Mouse (Mus musculus): ENCODE data around the gene Acot2. TPM values are rescaled to one million over a fixed set of nuclear protein-coding genes. Genes with fewer than 3 reads are reported as not detected.
"Not testable (repeated sequence)": the region's sequence is repeated elsewhere in the genome, so short reads cannot be mapped to it uniquely, and the experiment has no call there.

Gene Acot2
- polyA plus RNA-seq, 2 experiments = 6.8 to 15.6 TPM

DNA sequence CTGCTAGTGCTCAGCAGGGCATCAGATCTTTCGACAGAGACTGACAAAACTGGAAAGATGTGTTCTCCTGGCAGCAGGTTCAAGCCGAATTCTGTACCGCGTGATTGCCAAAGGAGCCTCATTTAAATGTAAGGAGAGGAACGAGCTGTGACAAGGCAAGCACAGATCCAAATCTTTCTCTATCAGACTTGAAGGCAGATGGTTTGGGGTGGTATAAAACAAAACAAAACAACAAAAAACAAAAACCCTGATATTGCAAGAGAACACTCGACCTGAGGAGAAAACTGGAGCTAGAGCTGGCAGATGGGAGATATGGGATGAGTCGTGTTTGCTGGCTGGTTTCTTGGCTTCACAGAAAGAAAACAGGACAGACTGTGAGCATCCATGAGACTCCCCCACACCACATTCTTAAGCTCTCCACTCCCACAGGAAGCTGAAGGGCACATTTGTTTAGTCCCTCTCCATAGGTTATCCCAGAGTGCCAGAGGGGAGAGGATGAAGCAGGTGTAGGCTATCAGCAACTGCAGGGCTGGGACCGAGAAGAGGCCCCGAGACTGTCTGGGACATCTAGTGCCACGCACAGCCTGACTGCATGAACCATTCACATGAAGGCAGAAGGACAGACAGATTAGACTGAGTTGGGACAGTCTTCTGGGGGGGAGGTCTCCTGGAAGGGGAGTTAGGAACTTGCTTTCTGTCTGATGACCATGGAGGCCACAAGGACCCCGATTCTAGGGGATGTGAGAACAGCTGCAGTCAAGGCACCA, 10.9 kb downstream of the Acot2 start:
- TF ChIP-seq POLR2A (IDR thresholded peaks at IDR 0.05; ENCODE audit: borderline replicate concordance, extremely low read depth, insufficient read depth, insufficient read length) = no peak
- no peak overlapping the region for H3K27ac ChIP-seq (replicated peaks; ENCODE audit: low read depth, low read length)
- H3K4me2 ChIP-seq (replicated peaks; ENCODE audit: low read depth, low read length, severe bottlenecking) = no peak overlapping the region
- DNase-seq (ENCODE audit: low spot score) (peak; percentile 44), ATAC-seq (ENCODE audit: low FRiP score, low read depth) (no peak)
- H3K4me3 ChIP-seq (replicated peaks; ENCODE audit: low read length) = no peak overlapping the region
- WGBS = 61% methylated on average over 11 of the region's 11 CpGs
- peaks cover 9% of the 10 kb centered on the region for H3K9me3 ChIP-seq (ENCODE audit: control insufficient read depth, low read length)
- H3K9ac ChIP-seq (ENCODE audit: low read depth, low read length, severe bottlenecking) = no peak overlapping the region
- peaks cover 2% of the 10 kb centered on the region; the same call in 1 of the 2 replicates for H3K36me3 ChIP-seq (ENCODE audit: control insufficient read depth, insufficient read depth, low read length)
- H3K27me3 ChIP-seq (ENCODE audit: control insufficient read depth, insufficient read depth, low read length) = no peaks in the 10 kb centered on the region
- H3K4me1 ChIP-seq (ENCODE audit: control insufficient read depth, insufficient read depth, low read length) = no peaks in the 10 kb centered on the region

DNA sequence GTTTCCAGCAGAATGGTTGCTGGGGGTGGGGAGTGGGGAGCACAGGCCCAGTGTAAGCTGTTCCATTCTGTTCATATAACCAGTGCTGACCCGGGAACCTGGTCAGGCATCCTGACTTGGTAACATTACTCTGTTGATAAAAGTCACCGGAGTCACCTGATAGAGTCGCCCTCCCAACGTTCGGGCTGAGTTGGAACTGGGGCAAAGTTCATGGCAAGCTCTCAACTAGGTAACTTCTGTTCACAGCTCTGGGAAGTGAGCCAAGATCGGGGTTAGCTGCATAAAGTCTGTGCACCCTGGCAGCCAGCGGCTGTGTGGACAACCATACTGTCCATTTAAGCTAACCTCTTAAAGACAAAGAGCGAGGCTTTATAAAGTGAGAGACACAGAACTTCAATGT, 11.6 kb downstream of the Acot2 start:
- WGBS = 58% methylated on average over 8 of the region's 8 CpGs
- not testable (repeated sequence) for H3K27ac ChIP-seq (replicated peaks; ENCODE audit: low read depth, low read length); H3K4me1 ChIP-seq (ENCODE audit: control insufficient read depth, insufficient read depth, low read length); H3K4me3 ChIP-seq (replicated peaks; ENCODE audit: low read length); H3K27me3 ChIP-seq (ENCODE audit: control insufficient read depth, insufficient read depth, low read length); H3K36me3 ChIP-seq (ENCODE audit: control insufficient read depth, insufficient read depth, low read length); H3K9ac ChIP-seq (ENCODE audit: low read depth, low read length, severe bottlenecking); ATAC-seq (ENCODE audit: low FRiP score, low read depth); DNase-seq (ENCODE audit: low spot score); H3K9me3 ChIP-seq (ENCODE audit: control insufficient read depth, low read length); H3K4me2 ChIP-seq (replicated peaks; ENCODE audit: low read depth, low read length, severe bottlenecking)

DNA sequence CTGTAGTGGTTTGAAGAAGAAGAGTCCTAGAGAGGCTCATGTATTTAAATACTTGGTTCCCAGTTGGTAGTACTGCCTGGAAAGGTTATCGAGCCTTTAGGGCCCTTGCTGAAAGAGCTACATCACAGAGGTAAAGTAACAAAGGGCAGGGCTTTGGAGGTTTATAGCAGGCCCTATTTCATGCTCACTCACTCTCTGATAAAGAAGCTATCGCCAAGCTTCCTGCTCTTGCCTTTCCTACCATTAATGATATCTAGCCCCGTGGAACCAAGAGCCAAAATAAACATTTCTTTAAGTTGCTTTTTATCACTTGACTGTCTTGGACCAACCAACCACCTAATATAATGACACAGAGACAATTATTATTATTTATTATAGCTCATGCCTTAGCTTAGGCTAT, 12.8 kb downstream of the Acot2 start:
- no peak overlapping the region for H3K27ac ChIP-seq (replicated peaks; ENCODE audit: low read depth, low read length)
- H3K9me3 ChIP-seq (ENCODE audit: control insufficient read depth, low read length) = peaks cover 9% of the 10 kb centered on the region

DNA sequence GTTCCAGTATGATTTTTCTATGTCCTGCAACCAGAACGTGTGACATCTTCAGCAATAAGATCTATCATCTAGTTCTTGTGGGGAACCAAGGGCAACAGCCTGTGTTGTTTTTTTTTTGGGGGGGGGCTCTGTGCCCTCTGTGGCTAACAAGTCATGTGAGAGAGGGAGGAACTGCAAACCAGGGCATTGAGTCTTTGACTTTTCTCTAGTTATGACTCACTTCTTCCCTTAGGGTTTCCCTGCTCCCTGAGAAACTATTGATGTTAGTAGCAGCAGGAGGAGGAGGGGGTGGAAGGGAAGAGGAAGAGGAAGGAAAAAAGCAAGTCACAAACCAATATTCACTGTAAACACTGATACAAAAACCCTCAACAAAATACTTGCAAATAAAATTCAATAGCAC, 16.2 kb downstream of the Acot2 start:
- 89% methylated on average over 1 of the region's 1 CpGs for WGBS
- H3K27ac ChIP-seq (replicated peaks; ENCODE audit: low read depth, low read length) = no peak overlapping the region
- H3K4me3 ChIP-seq (replicated peaks; ENCODE audit: low read length) = no peak overlapping the region
- H3K36me3 ChIP-seq (ENCODE audit: control insufficient read depth, insufficient read depth, low read length) = no peaks in the 10 kb centered on the region
- no peak for TF ChIP-seq POLR2A (IDR thresholded peaks at IDR 0.05; ENCODE audit: borderline replicate concordance, extremely low read depth, insufficient read depth, insufficient read length)
- H3K9ac ChIP-seq (ENCODE audit: low read depth, low read length, severe bottlenecking) = no peak overlapping the region
- no peaks in the 10 kb centered on the region for H3K27me3 ChIP-seq (ENCODE audit: control insufficient read depth, insufficient read depth, low read length)
- DNase-seq (ENCODE audit: low spot score) (no peak), ATAC-seq (ENCODE audit: low FRiP score, low read depth) (no peak)
- H3K4me1 ChIP-seq (ENCODE audit: control insufficient read depth, insufficient read depth, low read length) = 0 out of 2 replicates have a peak, but pooled peaks cover 4% of the 10 kb centered on the region
- H3K4me2 ChIP-seq (replicated peaks; ENCODE audit: low read depth, low read length, severe bottlenecking) = no peak overlapping the region
- peaks cover 9% of the 10 kb centered on the region for H3K9me3 ChIP-seq (ENCODE audit: control insufficient read depth, low read length)

More for the DNA sequence above, 12.8 kb downstream of the Acot2 start:
- Histone ChIP-seq H3K4me1 (ENCODE audit: control insufficient read depth, insufficient read depth, low read length) (no peaks in the 10 kb centered on the region), H3K4me3 (replicated peaks; ENCODE audit: low read length) (no peak overlapping the region), H3K27me3 (ENCODE audit: control insufficient read depth, insufficient read depth, low read length) (no peaks in the 10 kb centered on the region), H3K36me3 (ENCODE audit: control insufficient read depth, insufficient read depth, low read length) (no peaks in the 10 kb centered on the region), H3K4me2 (replicated peaks; ENCODE audit: low read depth, low read length, severe bottlenecking) (no peak overlapping the region), H3K9ac (ENCODE audit: low read depth, low read length, severe bottlenecking) (no peak overlapping the region)
- WGBS = 79% methylated on average over 3 of the region's 3 CpGs
- DNase-seq (ENCODE audit: low spot score) = no peak
- no peak for TF ChIP-seq POLR2A (IDR thresholded peaks at IDR 0.05; ENCODE audit: borderline replicate concordance, extremely low read depth, insufficient read depth, insufficient read length)
- ATAC-seq (ENCODE audit: low FRiP score, low read depth) = no peak

GRCm38 (mm10) chr12:84008251-84008650, 20.6 kb downstream of the Acot2 start:
- Histone ChIP-seq H3K4me1 (ENCODE audit: control insufficient read depth, insufficient read depth, low read length) (0 out of 2 replicates have a peak, but pooled peaks cover 7% of the 10 kb centered on the region), H3K9me3 (ENCODE audit: control insufficient read depth, low read length) (no peaks in the 10 kb centered on the region), H3K27ac (replicated peaks; ENCODE audit: low read depth, low read length) (no peak overlapping the region), H3K4me3 (replicated peaks; ENCODE audit: low read length) (no peak overlapping the region), H3K36me3 (ENCODE audit: control insufficient read depth, insufficient read depth, low read length) (no peaks in the 10 kb centered on the region), H3K27me3 (ENCODE audit: control insufficient read depth, insufficient read depth, low read length) (no peaks in the 10 kb centered on the region), H3K4me2 (replicated peaks; ENCODE audit: low read depth, low read length, severe bottlenecking) (no peak overlapping the region), H3K9ac (ENCODE audit: low read depth, low read length, severe bottlenecking) (no peak overlapping the region)
- ATAC-seq (ENCODE audit: low FRiP score, low read depth) (no peak), DNase-seq (ENCODE audit: low spot score) (no peak)
- 93% methylated on average over 10 of the region's 12 CpGs for WGBS
- TF ChIP-seq POLR2A (IDR thresholded peaks at IDR 0.05; ENCODE audit: borderline replicate concordance, extremely low read depth, insufficient read depth, insufficient read length) = no peak

All from limb, embryonic 14.5 days (tissue).